Mouse (Mus musculus) cortical plate, adult 2 months (tissue): ENCODE data around the gene Upf2. TPM values are rescaled to one million over a fixed set of nuclear protein-coding genes. Genes with fewer than 3 reads are reported as not detected.

Experiments
- H3K27ac ChIP-seq: fragments of 200-500 bp; 2 replicates; pipeline ENCODE4 v1.5.1; 2012; ENCODE audit warnings: low read length, control low read depth, inconsistent platforms; ENCODE audit not compliant: insufficient read depth
- H3K4me1 ChIP-seq: fragments of 200-500 bp; 2 replicates; pipeline ENCODE4 v1.6.1; 2011; ENCODE audit warnings: low read length; ENCODE audit not compliant: control insufficient read depth, insufficient read depth
- H3K4me3 ChIP-seq: fragments of 200-500 bp; 2 replicates; pipeline ENCODE4 v1.5.1; 2011; ENCODE audit warnings: mild to moderate bottlenecking, low read length, control low read depth; ENCODE audit not compliant: insufficient read depth
- CTCF ChIP-seq: fragments of 200-500 bp; IDR thresholded peaks from 2 replicates; pipeline ENCODE4 v1.5.1; 2011; ENCODE audit warnings: mild to moderate bottlenecking, control low read depth, low read length; ENCODE audit not compliant: insufficient read depth; ENCODE audit errors: extremely low read depth
- POLR2A ChIP-seq: fragments of 200-500 bp; IDR thresholded peaks from 2 replicates; pipeline ENCODE4 v1.6.1; 2011; ENCODE audit warnings: mild to moderate bottlenecking, low read length, control low read depth; ENCODE audit not compliant: insufficient read depth; ENCODE audit errors: extremely low read depth
- polyA plus RNA-seq: library from polyadenylated mRNA; depleted of rRNA; stranded (reverse); fragments of >200 nt; gene quantifications from 2 replicates; pipeline ENCODE4 v1.2.3, GENCODE M21; 2012; rRNA removed

The Upf2 gene
- polyA plus RNA-seq, 1 experiment = 19.0 TPM

- Histone ChIP-seq H3K4me1 (no peaks in the 10 kb centered on the region), H3K27ac (no peak overlapping the region), H3K4me3 (peak overlapping the region; percentile 29)
- no peak for TF ChIP-seq CTCF
- no peak for TF ChIP-seq POLR2A
Measured at GRCm38 (mm10) chr2:6100027-6100749, 148.9 kb downstream of the Upf2 start.

GRCm38 (mm10) chr2:6100755-6101154 is 149.5 kb downstream of the Upf2 start:
- no peak overlapping the region for H3K27ac ChIP-seq
- TF ChIP-seq CTCF = no peak
- no peak for TF ChIP-seq POLR2A

DNA sequence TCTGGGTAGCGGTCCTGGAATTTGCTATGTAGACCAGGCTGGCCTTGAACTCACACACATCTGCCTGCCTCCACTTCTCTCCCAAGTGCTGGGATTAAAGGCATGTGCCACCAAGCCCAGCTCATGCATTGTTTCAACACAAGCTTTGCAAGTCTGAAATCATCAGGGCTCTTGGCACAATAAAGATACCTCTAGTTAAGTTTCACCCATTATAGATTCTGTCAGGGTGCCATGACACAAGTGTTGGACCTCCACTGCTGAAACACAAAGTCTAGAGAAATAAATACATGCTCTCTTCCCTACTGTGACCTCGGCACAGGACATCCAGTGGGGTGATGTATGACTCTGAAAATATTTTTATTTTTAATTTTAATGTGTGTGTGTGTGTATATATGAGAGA is 154.2 kb downstream of the Upf2 start:
- Histone ChIP-seq H3K4me1 (no peaks in the 10 kb centered on the region), H3K4me3 (no peak overlapping the region), H3K27ac (no peak overlapping the region)
- TF ChIP-seq CTCF (no peak), POLR2A (no peak)

More at GRCm38 (mm10) chr2:6100755-6101154, 149.5 kb downstream of the Upf2 start:
- H3K4me1 ChIP-seq = no peaks in the 10 kb centered on the region
- H3K4me3 ChIP-seq = peak overlapping the region; percentile 29; the same call in 1 of the 2 replicates

Other genes with a start within 250 kb of the Upf2 start
- gene Camk1d, start 237.0 kb upstream of the Upf2 start, polyA plus RNA-seq = 39.9 and 40.1 TPM in 2 replicates
- 11.4 and 12.4 TPM in 2 replicates for gene Nudt5, start 106.5 kb upstream of the Upf2 start, polyA plus RNA-seq
- 118 and 126 TPM in 2 replicates for gene Cdc123, start 106.3 kb upstream of the Upf2 start, polyA plus RNA-seq
- 4.9 and 6.5 TPM in 2 replicates for gene Gm13199, start 88.5 kb upstream of the Upf2 start, polyA plus RNA-seq
- 171 and 187 TPM in 2 replicates for gene Sec61a2, start 56.0 kb upstream of the Upf2 start, polyA plus RNA-seq
- 8.6 and 9.0 TPM in 2 replicates for gene Dhtkd1, start 8.7 kb upstream of the Upf2 start, polyA plus RNA-seq
- 4.2 and 4.5 TPM in 2 replicates for gene Proser2, start 178.7 kb downstream of the Upf2 start, polyA plus RNA-seq